Mouse (Mus musculus) frontal cortex, postnatal 10 days (tissue): ENCODE results near the gene Wdr54.

Experiments used
- DNase-seq, 2 experiments: peaks; one replicate each; pipeline ENCODE4 v3.0.0; 2022; ENCODE audit warnings: low spot score in 2 of 2, mixed read lengths in 1 of 2

Wdr54 gene

DNA sequence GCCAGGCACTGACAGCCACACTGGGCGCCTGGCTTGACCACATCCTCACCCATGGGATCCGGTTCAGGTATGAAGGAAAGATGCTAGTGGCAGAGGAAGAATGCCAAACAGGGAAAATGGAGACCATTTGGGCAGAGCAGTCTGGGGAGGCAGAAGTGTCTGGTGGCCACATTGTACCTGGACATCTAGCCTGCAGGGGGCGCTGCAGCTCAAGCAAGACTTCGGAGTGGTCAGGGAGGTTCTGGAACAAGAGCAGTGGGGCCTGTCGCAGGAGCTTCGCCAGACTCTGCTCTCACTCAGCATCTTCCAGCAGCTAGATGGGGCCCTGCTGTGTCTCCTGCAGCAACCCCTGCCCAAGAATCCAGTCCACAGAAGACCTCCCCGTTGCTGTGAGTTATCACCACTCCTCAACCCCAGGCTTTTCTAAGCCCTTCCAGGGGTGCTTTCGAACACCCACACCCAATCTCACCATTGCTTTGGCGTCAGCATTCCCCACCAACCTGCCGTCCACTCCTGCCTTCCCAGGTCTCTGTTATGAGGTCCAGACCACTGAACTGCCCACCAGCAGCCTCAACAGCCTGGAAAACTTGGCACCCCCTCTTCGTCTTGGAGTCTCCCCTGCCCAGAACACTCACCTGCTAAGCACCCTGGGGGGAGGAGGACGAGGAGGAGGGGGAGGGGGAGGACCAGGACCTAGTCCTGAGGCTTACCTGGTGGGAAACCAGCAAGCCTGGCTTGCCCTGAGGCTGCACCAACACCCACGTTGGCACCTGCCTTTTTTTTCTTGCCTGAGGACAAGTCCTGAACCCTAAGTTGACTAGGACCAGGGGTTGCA is 48.4 kb downstream of the Wdr54 start:
- peak; percentile 55 to 63 for DNase-seq

DNA sequence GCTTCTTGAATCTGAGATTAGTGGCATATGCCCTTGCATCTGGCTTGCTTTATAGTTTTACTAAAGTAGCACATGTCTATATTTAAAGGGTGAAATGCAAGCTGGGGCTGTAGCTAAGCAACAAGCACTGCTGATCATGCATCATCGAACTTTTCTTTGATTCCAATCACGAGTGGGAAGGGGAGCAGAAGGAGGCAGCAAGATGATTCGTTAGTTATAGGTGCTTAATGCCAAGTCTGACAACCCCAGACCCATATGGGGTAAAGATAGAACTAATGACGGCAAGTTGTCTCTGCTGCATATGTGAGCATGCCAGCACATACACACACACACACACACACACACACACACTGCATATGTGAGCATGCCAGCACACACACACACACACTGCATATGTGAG is 52.0 kb downstream of the Wdr54 start:
- DNase-seq = peak in 1 of 2 experiments; percentile 54

- DNase-seq = peak in 1 of 2 experiments; percentile 42
These were observed 53.0 kb downstream of the Wdr54 start for GRCm38 (mm10) chr6:83103130-83103650.

- peak; percentile 42 to 65 for DNase-seq
These were observed 54.3 kb downstream of the Wdr54 start for GRCm38 (mm10) chr6:83101688-83102556.

- peak; percentile 83 to 87 for DNase-seq
These were observed 54.9 kb downstream of the Wdr54 start, which contains the start of the genes Ccdc142 and Gm42688 for GRCm38 (mm10) chr6:83101316-83101687. Ccdc142 (plus strand) TSS chr6:83101601. Gm42688 (plus strand) TSS chr6:83101617.
